Mouse (Mus musculus) cortical plate, adult 2 months (tissue): ENCODE data around the gene Alox5ap. TPM values are rescaled to one million over a fixed set of nuclear protein-coding genes. Genes with fewer than 3 reads are reported as not detected.

Experiments used
- H3K27ac ChIP-seq: fragments of 200-500 bp; 2 replicates; pipeline ENCODE4 v1.5.1; 2012; ENCODE audit warnings: low read length, control low read depth, inconsistent platforms; ENCODE audit not compliant: insufficient read depth
- H3K4me1 ChIP-seq: fragments of 200-500 bp; 2 replicates; pipeline ENCODE4 v1.6.1; 2011; ENCODE audit warnings: low read length; ENCODE audit not compliant: control insufficient read depth, insufficient read depth
- H3K4me3 ChIP-seq: fragments of 200-500 bp; 2 replicates; pipeline ENCODE4 v1.5.1; 2011; ENCODE audit warnings: mild to moderate bottlenecking, low read length, control low read depth; ENCODE audit not compliant: insufficient read depth
- CTCF ChIP-seq: fragments of 200-500 bp; IDR thresholded peaks from 2 replicates; pipeline ENCODE4 v1.5.1; 2011; ENCODE audit warnings: mild to moderate bottlenecking, control low read depth, low read length; ENCODE audit not compliant: insufficient read depth; ENCODE audit errors: extremely low read depth
- POLR2A ChIP-seq: fragments of 200-500 bp; IDR thresholded peaks from 2 replicates; pipeline ENCODE4 v1.6.1; 2011; ENCODE audit warnings: mild to moderate bottlenecking, low read length, control low read depth; ENCODE audit not compliant: insufficient read depth; ENCODE audit errors: extremely low read depth
- polyA plus RNA-seq: library from polyadenylated mRNA; depleted of rRNA; stranded (reverse); fragments of >200 nt; gene quantifications from 2 replicates; pipeline ENCODE4 v1.2.3, GENCODE M21; 2012

Gene Alox5ap
- polyA plus RNA-seq, 1 experiment: 18.0 TPM

DNA sequence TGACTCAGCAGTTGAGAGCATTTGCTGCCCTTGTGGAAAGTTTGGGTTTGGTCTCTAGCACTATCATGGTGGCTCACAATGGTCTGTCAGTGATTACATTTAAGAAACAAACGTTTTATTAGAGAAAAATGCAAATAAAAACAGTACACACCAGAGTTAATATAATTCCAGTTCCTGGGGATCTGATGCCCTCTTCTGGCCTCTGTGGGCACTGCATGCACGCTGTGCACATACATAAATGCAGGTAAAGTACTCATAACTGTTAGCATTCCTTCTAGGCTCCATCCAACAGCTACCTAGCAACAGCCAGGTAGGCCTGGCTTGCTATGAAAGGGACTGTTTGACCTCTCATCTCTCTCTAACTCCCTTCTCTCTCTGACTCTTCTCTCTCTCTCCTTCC lies 32.9 kb downstream of the Alox5ap start:
- Histone ChIP-seq H3K27ac (no peak overlapping the region), H3K4me3 (no peak overlapping the region), H3K4me1 (peaks cover 2% of the 10 kb centered on the region; the same call in 1 of the 2 replicates)
- TF ChIP-seq POLR2A (no peak), CTCF (no peak)

DNA sequence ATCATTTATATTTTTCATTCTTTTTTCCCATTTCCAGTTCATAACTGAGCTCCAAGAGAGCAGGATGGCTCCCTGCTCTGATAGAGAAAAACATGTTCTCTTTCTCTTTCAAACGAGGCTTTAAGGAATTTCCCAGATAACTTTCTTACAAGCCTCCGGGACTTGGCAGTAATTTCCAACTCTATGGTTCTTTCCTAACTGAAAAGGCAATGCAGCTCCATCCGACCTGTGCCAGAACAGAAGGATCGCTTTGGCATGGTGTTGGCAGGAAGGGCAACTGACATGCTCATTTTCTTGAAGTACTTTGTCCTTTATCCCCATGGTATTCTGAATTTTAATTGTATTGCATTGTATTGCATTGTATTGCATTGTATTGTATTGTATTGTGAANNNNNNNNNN lies 33.7 kb downstream of the Alox5ap start:
- H3K27ac ChIP-seq: no peak overlapping the region
- H3K4me1 ChIP-seq: no peaks in the 10 kb centered on the region
- TF ChIP-seq CTCF (no peak), POLR2A (no peak)
- H3K4me3 ChIP-seq: no peak overlapping the region

DNA sequence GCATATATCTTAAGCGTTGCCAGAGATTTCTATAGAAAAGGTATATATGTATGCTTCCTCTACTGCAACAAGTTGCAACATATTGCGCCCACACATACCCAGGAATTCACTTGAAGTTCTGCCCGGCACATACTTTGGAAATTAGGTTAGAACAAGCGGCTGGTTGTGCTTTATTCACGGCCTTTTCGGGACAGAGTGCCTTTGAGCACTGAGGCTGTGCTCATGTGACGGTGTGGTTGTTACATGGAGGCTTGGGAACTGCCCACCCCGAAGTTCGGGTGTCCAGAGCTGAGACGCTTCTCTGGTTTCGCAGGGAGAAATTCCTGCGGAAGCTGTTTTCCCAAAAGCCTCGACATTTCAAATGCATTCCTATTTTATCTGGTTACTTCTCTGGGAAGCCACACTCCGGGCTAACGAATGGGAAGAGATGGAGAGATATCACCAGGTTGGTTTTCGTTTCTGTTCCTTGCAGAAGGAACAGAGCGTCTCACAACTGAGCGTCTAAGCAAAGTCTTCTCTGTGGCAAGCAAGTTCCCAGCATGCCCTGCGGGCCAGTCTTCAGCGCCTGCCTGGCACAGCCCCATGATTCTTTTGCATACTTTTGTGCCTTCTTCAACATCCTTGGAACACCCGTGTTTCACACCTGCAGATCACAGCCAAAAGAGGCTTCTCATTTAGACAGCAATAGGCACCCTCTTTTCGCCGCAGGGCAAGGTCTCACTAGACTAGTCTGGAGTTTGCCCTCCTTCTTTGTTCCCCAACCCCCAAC lies 48.5 kb downstream of the Alox5ap start:
- Histone ChIP-seq H3K27ac (no peak overlapping the region), H3K4me1 (peaks cover 5% of the 10 kb centered on the region), H3K4me3 (no peak overlapping the region)
- TF ChIP-seq CTCF (no peak), POLR2A (no peak)

DNA sequence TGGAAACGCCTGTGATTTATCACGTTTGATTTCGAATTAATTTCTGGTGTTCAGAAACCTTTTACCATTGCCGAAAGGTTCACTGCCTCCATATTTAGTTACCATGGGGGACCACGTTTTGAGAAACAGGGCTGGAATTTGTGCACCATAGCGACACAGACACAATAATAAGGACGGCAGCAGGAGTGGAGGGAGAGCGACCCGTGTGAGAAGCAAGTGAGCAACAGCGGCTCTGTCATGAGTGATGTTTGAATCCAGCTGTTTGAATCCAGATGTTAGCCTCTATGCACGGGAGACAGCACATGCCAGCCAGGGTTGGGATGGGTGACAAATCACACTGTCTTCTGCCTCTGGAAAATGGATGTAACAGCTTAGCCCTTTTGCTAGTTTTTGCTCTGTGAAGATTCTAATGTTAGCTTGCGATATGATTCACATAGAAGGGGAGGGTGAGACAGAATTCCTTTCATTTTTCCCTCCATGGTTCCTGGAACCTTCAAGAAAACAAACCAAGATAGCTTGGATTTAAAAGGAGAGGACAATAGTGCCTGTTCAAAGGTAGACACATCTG lies 50.0 kb downstream of the Alox5ap start:
- H3K4me3 ChIP-seq: no peak overlapping the region
- no peak for TF ChIP-seq POLR2A
- TF ChIP-seq CTCF: no peak
- H3K4me1 ChIP-seq: peaks cover 5% of the 10 kb centered on the region
- 0 out of 2 replicates have a peak overlapping the region, but pooled peaks have one; percentile 11 for H3K27ac ChIP-seq

DNA sequence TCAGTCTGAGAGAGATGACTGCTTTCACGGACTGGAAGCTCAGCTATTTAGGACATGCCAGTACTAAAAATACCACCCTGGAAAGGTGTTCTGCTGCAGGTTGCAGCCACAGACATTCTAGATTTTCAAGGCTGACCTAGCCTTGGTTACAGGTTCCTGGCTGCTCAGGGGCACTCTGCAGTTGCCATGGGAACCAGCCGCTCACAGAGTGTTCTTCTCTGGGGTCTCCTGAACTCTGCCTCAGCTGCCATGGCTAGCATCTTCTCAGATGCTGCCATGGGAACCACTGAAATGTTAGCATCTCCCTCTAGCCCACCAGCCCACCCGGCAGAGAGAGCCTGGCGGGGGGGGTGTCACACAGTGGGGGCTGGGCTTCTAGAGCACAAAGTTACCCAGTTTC lies 52.4 kb downstream of the Alox5ap start:
- TF ChIP-seq POLR2A: no peak
- no peak for TF ChIP-seq CTCF
- Histone ChIP-seq H3K4me3 (no peak overlapping the region), H3K27ac (0 out of 2 replicates have a peak overlapping the region, but pooled peaks have one; percentile 15)

DNA sequence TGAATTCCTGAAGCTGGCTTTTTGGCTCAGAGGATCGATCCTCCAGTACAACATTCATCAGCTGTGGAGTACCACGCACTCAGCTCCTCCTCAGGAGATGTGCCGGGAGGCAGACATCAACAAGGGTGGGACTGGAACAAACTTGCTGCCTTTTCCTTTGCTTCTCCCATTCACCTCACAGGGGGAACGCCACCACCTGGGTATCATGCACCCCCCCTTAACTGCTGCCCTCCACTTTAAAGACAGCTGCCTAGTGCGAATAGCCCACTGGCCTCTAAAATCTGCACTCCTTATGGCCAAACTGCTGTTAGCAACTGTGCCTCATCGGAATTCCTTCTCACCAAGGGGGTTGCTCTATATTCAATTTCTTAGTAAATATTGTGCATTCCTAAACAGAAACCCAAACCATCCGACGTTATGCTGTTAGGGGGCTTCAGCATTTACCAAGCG lies 55.3 kb downstream of the Alox5ap start:
- Histone ChIP-seq H3K4me1 (peaks cover 6% of the 10 kb centered on the region), H3K27ac (peak overlapping the region; percentile 7), H3K4me3 (no peak overlapping the region)
- TF ChIP-seq CTCF (no peak), POLR2A (no peak)

More for the DNA sequence above, 52.4 kb downstream of the Alox5ap start:
- H3K4me1 ChIP-seq: peaks cover 10% of the 10 kb centered on the region

DNA sequence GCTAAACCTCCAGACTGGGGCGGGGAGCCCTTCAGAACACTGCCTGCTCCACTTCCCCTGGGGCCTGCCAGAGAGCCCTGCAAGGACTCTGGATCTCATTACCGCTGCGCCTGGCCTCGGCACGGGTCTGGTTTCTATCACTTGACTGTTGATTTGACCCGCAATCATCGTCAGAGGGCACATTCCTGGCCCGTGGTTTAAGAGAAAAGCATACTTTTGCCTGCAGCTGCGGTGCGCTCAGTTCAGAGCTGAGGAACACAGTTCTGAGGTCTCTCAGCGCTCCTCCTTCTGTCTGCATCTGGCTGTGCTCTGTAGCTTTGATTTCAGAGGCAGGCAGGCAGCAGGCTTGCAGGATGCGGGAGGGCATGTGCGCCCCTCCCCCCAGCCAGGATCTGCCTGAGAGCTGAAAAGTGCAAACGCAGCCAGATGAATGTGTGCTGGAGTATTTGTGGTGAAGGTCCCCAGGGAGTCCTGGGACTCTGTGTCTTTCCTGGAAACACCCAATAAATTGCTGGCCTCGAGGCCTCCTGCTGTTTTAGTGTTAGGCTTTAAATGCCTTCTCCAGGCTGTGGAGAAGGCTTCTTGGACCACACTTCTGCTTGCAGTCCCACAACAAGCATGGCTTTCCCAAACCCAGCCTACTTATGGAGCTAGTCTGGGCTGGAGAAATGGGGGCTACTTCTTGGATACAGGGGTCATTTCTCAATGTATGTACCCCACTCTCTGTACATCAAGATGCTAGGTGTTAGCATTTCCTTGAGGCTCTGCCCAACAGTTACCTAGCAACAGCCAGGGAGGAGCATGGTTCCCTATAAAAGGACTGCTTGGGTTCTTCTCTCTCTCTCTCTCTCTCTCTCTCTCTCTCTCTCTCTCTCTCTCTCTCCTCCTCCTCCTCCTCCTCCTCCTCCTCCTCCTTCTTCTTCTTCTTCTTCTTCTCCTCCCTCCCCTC lies 56.2 kb downstream of the Alox5ap start:
- peak; percentile 72 for TF ChIP-seq POLR2A
- no peak for TF ChIP-seq CTCF
- peaks cover 6% of the 10 kb centered on the region for H3K4me1 ChIP-seq
- peak overlapping the region; percentile 7; the same call in 1 of the 2 replicates for H3K27ac ChIP-seq
- H3K4me3 ChIP-seq: no peak overlapping the region

DNA sequence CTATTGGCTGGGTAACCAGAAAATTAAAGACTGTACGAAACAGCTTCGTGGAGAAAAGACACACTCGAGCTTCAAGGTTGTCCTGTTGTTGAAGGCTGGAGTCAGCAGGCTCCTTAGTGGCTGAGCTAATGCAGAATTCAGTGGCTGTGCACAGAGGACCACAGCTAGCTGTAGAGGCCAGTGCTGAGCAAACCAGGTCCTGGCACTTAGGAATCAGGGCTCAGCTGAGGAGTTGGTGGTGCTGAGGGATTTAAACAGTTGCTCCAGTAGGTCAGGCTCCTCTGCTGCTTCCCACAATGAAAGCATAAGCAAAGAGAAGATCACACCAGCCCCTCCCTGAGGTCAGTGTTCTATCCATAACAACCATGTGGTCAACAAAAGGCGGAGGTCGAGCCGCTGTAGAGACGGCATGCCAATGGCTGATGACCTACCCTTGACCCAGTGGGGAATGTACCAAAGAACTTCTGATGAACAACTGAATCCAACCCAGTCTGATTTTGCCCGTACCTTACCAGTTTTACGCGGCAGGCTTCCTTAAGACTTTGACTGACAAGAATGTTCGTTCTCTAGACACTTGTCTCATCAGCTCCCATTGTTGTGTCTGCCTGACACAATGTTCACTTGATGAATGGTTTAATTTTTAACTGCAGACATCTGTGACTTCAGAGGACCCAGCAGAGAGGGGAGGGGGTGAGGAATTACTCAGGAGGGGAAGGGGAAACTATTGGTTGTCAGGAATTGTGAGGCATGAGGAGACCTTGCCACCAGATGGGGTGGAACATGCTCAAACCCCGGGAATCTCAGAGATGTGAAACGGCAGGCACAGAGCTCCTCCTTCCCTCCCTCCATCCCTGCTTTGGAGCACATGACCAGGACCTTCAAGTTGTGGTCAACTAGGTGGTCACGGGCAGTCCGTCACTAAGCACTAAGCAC lies 57.6 kb downstream of the Alox5ap start:
- Histone ChIP-seq H3K27ac (no peak overlapping the region), H3K4me1 (peaks cover 5% of the 10 kb centered on the region)
- TF ChIP-seq POLR2A (no peak), CTCF (no peak)

DNA sequence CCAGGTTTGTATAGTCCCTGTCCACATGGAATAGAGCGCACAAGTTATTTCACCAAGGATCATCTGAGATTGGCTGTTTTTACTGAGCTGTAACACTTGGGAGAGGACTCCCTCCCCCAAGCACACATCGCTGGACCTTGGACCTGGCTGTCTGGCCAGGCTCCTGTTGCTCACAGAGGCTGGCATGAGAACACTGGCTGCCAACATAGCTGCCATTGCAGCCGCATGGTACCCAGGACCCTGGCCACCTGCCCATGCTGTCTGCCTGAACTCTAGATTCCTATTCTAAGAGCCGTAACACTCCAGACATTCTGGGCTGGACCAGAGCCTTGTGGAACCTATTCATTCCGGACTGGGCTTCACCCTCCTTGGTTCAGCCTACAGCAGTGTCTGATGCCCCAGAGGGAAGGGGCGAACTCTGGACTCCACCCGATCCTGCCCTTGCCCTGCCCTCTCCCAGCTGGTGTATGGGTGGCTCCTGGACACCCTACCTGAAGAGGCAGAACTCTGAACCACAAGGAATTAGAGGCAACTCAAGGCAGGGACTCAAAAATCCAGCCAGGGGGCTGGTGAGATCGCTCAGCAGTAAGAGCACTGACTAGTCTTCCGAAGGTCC lies 58.5 kb downstream of the Alox5ap start:
- TF ChIP-seq CTCF (no peak), POLR2A (no peak)
- H3K27ac ChIP-seq: no peak overlapping the region
- H3K4me1 ChIP-seq: peaks cover 5% of the 10 kb centered on the region
- no peak overlapping the region for H3K4me3 ChIP-seq

More for the DNA sequence above, 57.6 kb downstream of the Alox5ap start:
- H3K4me3 ChIP-seq: no peak overlapping the region
